Mouse (Mus musculus) intestine, postnatal 0 days (tissue): ENCODE measurements around the gene Eri3. TPM values are rescaled to one million over a fixed set of nuclear protein-coding genes. Genes with fewer than 3 reads are reported as not detected.

ENCODE experiments used
- ATAC-seq: fragments of 200-750 bp; cut with Nextera tagmentation; 2 replicates; pipeline ENCODE4 v1.8.0; 2017; ENCODE audit warnings: mild to moderate bottlenecking, moderate TSS enrichment, moderate library complexity
- H3K27ac ChIP-seq: fragments of 300-500 bp; sonication (generic); 2 replicates; pipeline ENCODE4 v1.5.1; 2014; ENCODE audit warnings: mild to moderate bottlenecking, low read depth, low read length, moderate library complexity
- H3K27me3 ChIP-seq: fragments of 300-500 bp; sonication (generic); replicated peaks from 2 replicates; pipeline ENCODE4 v1.6.1; 2014; ENCODE audit warnings: low read length, mixed read lengths; ENCODE audit not compliant: control insufficient read depth, insufficient read depth
- H3K36me3 ChIP-seq: fragments of 300-500 bp; sonication (generic); 2 replicates; pipeline ENCODE4 v1.6.1; 2014; ENCODE audit warnings: mild to moderate bottlenecking, moderate library complexity; ENCODE audit not compliant: control insufficient read depth, insufficient read depth
- H3K4me1 ChIP-seq: fragments of 300-500 bp; sonication (generic); replicated peaks from 2 replicates; pipeline ENCODE4 v1.6.1; 2014; ENCODE audit warnings: antibody characterized with exemption, low read length, mixed read lengths; ENCODE audit not compliant: control insufficient read depth, insufficient read depth
- H3K4me2 ChIP-seq: fragments of 300-500 bp; sonication (generic); replicated peaks from 2 replicates; pipeline ENCODE4 v1.6.1; 2014; ENCODE audit warnings: low read depth, mild to moderate bottlenecking, moderate library complexity
- H3K4me3 ChIP-seq: fragments of 300-500 bp; sonication (generic); 2 replicates; pipeline ENCODE4 v1.5.1; 2014; ENCODE audit warnings: low read depth, low read length
- H3K9ac ChIP-seq: fragments of 300-500 bp; sonication (generic); 2 replicates; pipeline ENCODE4 v1.6.1; 2014; ENCODE audit warnings: mild to moderate bottlenecking, low read depth, low read length
- H3K9me3 ChIP-seq: fragments of 300-500 bp; sonication (generic); 2 replicates; pipeline ENCODE4 v1.6.1; 2016; ENCODE audit warnings: mixed run types; ENCODE audit not compliant: control insufficient read depth
- CTCF ChIP-seq: sonication (generic); IDR thresholded peaks from 2 replicates; pipeline ENCODE4 v1.5.1; 2016; ENCODE audit warnings: low read depth, mild to moderate bottlenecking, control low read depth, antibody characterized with exemption, moderate library complexity
- WGBS: fragments of 180-500 bp; shearing (Covaris S2); extraction: QIAGEN DNeasy Blood & Tissue Kit; methylation state at CpG from one replicate; pipeline ENCODE4 v1.1.7; 2014; 5-methylcytosine and 5-hydroxymethylcytosine counted together
- polyA plus RNA-seq: library from polyadenylated mRNA; unstranded; fragments of >200 nt; fragmentation: Nextera tagmentation; extraction: Ambion mirVana; gene quantifications from 2 replicates; pipeline ENCODE4 v1.2.1, GENCODE M21; 2015

Gene Eri3
- polyA plus RNA-seq, 1 experiment from 2014 or later: 46.3 TPM

DNA sequence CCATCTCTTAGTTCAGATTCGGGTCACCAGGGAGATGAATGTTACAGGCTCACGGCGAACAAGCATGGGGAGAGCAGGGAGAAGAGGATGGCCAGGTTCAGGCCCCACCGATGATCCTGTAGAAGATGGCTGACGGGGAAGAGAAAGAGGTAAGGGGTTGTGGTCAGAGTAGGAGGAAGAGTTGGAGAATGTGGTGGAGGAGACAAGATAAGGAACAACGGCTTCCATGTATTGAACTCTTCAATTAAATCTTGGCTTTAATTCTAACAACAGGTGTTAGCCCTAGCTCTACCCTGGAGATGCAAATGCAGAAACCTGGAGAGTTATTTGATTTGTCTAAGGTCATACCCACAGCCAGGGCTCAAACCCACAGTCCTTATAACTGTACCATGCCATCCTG lies 3.5 kb upstream of the Eri3 start:
- no peak for TF ChIP-seq CTCF
- Histone ChIP-seq H3K36me3 (no peaks in the 10 kb centered on the region), H3K4me2 (no peak overlapping the region), H3K27me3 (no peaks in the 10 kb centered on the region), H3K9ac (no peak overlapping the region), H3K4me1 (peaks cover 5% of the 10 kb centered on the region; the same call in 1 of the 2 replicates), H3K4me3 (no peak overlapping the region), H3K9me3 (no peaks in the 10 kb centered on the region), H3K27ac (no peak overlapping the region)
- no peak for ATAC-seq
- WGBS: 88% methylated on average over 6 of the region's 6 CpGs

GRCm38 (mm10) chr4:117549576-117549975 lies 589 bp upstream of the Eri3 start:
- WGBS: 38% methylated on average over 6 of the region's 6 CpGs
- ATAC-seq: no peak
- Histone ChIP-seq H3K36me3 (no peaks in the 10 kb centered on the region), H3K4me3 (no peak overlapping the region), H3K27me3 (no peaks in the 10 kb centered on the region), H3K4me2 (peak overlapping the region; percentile 96), H3K9me3 (no peaks in the 10 kb centered on the region), H3K4me1 (peaks cover 5% of the 10 kb centered on the region; the same call in 1 of the 2 replicates), H3K27ac (no peak overlapping the region), H3K9ac (no peak overlapping the region)
- no peak for TF ChIP-seq CTCF

DNA sequence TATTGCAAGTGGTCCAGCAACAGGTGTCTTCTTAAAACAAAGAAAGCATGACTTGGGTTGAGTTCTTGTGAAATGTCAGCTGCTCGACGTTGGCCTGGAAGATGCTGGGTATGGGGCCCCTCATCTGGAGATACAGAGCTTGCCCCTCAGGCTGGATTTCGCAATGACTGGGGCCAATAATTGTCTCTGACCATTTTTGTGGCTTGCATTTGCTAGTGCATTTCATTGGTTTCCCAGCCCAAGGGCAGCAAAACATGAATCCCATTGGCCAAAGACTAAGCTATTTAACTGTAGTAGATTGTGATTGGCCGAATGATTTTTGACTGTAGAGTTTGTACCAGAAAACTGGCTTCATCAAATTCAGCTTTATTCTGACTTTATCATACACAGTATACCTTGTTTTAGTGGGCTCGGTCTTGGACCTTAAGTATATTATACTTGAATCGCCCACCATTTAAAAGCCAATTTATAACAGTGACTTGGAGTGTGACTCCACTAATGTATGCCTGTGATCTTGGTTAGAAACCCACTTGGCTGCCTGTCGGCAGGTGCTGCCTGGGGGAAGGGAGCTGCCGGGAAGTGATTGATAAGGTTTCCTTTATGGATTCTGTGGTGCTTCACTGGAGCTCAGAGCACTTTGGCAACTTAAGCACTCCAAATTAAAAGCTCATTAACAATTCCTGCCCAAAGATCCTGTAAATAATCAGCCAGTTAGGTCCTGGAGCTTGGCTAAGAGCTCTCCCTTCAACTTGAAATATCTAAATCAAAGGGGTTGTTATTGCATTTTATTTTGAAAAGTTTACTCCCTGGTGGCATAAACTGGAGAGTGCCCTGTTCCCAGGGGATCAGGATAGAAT lies 1.2 kb downstream of the Eri3 start:
- H3K27me3 ChIP-seq: no peaks in the 10 kb centered on the region
- H3K9ac ChIP-seq: 0 out of 2 replicates have a peak overlapping the region, but pooled peaks have one; percentile 84
- WGBS: 44% methylated on average over 8 of the region's 8 CpGs
- H3K36me3 ChIP-seq: no peaks in the 10 kb centered on the region
- peak overlapping the region; percentile 90 for H3K4me3 ChIP-seq
- TF ChIP-seq CTCF: no peak
- ATAC-seq: no peak
- H3K4me2 ChIP-seq: peak overlapping the region; percentile 96
- peaks cover 5% of the 10 kb centered on the region; the same call in 1 of the 2 replicates for H3K4me1 ChIP-seq
- H3K9me3 ChIP-seq: no peaks in the 10 kb centered on the region
- H3K27ac ChIP-seq: peak overlapping the region; percentile 76; the same call in 1 of the 2 replicates

GRCm38 (mm10) chr4:117555495-117555894 lies 5.3 kb downstream of the Eri3 start:
- Histone ChIP-seq H3K4me1 (peaks cover 5% of the 10 kb centered on the region; the same call in 1 of the 2 replicates), H3K36me3 (no peaks in the 10 kb centered on the region), H3K4me2 (no peak overlapping the region), H3K27me3 (no peaks in the 10 kb centered on the region), H3K4me3 (no peak overlapping the region), H3K9me3 (no peaks in the 10 kb centered on the region), H3K9ac (no peak overlapping the region), H3K27ac (no peak overlapping the region)
- ATAC-seq: no peak
- TF ChIP-seq CTCF: peak; percentile 33
- 66% methylated on average over 2 of the region's 2 CpGs for WGBS

DNA sequence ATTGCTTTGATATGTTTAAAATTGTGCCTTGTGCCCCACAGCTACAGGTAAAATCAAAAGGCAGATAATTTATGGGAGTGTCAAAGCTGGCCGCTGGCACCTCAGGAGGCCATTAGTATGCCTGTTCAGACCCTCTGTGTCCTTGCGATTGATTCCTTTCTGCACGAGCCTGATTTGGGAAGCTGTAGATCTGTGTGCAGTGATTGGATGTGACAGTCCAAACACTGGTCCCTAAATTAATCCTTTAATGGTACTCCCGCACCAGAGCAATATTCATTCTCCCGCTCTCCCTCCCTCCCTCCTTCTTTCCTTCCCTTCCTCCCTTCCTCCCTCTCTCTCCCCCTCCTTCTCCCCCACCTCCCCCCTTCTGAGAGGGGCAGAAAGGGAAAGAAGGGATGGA lies 6.2 kb downstream of the Eri3 start:
- Histone ChIP-seq H3K27me3 (no peaks in the 10 kb centered on the region), H3K9ac (no peak overlapping the region), H3K9me3 (no peaks in the 10 kb centered on the region), H3K36me3 (no peaks in the 10 kb centered on the region), H3K4me1 (no peaks in the 10 kb centered on the region), H3K4me3 (no peak overlapping the region), H3K4me2 (no peak overlapping the region), H3K27ac (no peak overlapping the region)
- no peak for ATAC-seq
- 51% methylated on average over 5 of the region's 5 CpGs for WGBS
- no peak for TF ChIP-seq CTCF

GRCm38 (mm10) chr4:117557068-117557645 lies 7.0 kb downstream of the Eri3 start:
- WGBS: 50% methylated on average over 5 of the region's 5 CpGs
- no peaks in the 10 kb centered on the region for H3K27me3 ChIP-seq

More at GRCm38 (mm10) chr4:117557068-117557645, 7.0 kb downstream of the Eri3 start:
- Histone ChIP-seq H3K4me2 (no peak overlapping the region), H3K4me1 (no peaks in the 10 kb centered on the region), H3K4me3 (no peak overlapping the region), H3K36me3 (no peaks in the 10 kb centered on the region), H3K27ac (no peak overlapping the region), H3K9me3 (no peaks in the 10 kb centered on the region), H3K9ac (no peak overlapping the region)
- no peak for ATAC-seq
- no peak for TF ChIP-seq CTCF
